ENCODE assay signal across 8 mouse cellular contexts in the genomic region with DNA sequence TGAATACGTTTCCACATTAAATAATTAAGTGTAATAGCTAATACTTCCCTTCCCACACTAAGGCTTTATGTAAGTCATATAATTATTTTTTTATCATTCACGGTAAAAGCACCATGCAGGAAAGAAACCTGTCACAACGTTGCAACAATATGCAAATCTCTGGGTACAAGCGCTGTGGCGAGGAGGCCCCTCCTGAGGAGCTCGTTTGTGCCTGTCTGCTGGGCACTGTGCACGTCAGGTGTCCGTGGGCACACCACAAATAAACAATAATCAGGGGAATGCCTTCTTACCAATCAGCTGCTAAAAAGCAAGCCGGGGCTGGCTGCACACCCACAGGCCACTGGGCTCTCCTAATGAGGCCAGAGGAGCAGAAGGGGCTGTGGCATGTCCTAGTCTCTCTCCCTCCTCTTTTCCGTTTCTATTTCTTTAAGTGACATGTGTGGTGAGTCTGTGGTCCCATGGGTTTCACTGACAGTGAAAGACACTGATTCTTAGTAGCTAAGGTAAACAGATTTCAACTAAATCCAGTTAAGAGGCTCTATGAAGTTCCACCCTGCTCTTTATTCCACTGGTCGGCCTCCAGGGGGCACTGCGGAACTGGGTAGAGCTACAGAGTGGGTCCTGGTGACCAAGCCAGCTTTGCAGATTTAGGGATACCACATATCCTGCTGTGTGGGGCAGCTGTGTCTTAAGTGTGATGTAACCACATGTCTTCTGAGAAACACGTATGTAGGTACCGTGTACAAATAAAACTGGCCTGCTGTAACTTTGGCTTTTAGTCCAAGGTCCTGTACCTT.
DNase-seq lines count a peak whose midpoint lies in the region; ATAC-seq and TF ChIP-seq lines count a peak whose summit lies in the region.

No protein-coding gene starts in this region.

- DNase-seq in MN1 (ENCODE audit: low spot score): peak; percentile 72
- peak; percentile 89 for DNase-seq in brain, embryonic 14.5 days (ENCODE audit: low read depth)
- peak; percentile 7 for DNase-seq in heart, postnatal 25 days (ENCODE audit: low spot score)
- peak; percentile 78 to 96 for DNase-seq in layer of hippocampus, postnatal 25 days (ENCODE audit: extremely low spot score in 1 of 2, low spot score in 1 of 2)
- DNase-seq in right cerebral cortex, postnatal 25 days: peak; percentile 73
- DNase-seq in yolk sac, embryonic 10.5 days (ENCODE audit: low spot score): peak; percentile 53

- peak; percentile 65; the same call in 1 of the 2 replicates for ATAC-seq in erythroblast, adult 5-6 weeks (replicated peaks; ENCODE audit: low FRiP score, poor library complexity, severe bottlenecking)
- ATAC-seq in megakaryocyte, adult 5-6 weeks (ENCODE audit: poor library complexity, severe bottlenecking): peak; percentile 64

- TF ChIP-seq CTCF in brain, embryonic 14.5 days (IDR thresholded peaks at IDR 0.05; ENCODE audit: borderline replicate concordance, extremely low read depth, insufficient read depth, insufficient read length): peak; percentile 87

- TF ChIP-seq POLR2A in brain, embryonic 14.5 days (IDR thresholded peaks at IDR 0.05; ENCODE audit: borderline replicate concordance, extremely low read depth, insufficient read depth, insufficient read length, poor library complexity, severe bottlenecking): no peak

- intact Hi-C loops in heart, postnatal 25 days (cut with DNase I): loop anchor here (5.0 to 10.0 kb wide), 2 partner anchors 268 to 461 kb away; no protein-coding TSS in a partner anchor

Comparison
In these comparisons a context has a peak if more than half of its experiments do, and no peak if none do; other contexts are left out.
1. Peak in every context shown above with its lines: DNase-seq and ATAC-seq.
2. DNase-seq: peak in every context shown above with its lines; median percentile 89 in brain, embryonic 14.5 days; 87 in layer of hippocampus, postnatal 25 days; 73 in right cerebral cortex, postnatal 25 days; 72 in MN1; 53 in yolk sac, embryonic 10.5 days; 7 in heart, postnatal 25 days.